Mouse (Mus musculus): Measurements from ENCODE around the gene Stmn3.

Gene Stmn3

DNA sequence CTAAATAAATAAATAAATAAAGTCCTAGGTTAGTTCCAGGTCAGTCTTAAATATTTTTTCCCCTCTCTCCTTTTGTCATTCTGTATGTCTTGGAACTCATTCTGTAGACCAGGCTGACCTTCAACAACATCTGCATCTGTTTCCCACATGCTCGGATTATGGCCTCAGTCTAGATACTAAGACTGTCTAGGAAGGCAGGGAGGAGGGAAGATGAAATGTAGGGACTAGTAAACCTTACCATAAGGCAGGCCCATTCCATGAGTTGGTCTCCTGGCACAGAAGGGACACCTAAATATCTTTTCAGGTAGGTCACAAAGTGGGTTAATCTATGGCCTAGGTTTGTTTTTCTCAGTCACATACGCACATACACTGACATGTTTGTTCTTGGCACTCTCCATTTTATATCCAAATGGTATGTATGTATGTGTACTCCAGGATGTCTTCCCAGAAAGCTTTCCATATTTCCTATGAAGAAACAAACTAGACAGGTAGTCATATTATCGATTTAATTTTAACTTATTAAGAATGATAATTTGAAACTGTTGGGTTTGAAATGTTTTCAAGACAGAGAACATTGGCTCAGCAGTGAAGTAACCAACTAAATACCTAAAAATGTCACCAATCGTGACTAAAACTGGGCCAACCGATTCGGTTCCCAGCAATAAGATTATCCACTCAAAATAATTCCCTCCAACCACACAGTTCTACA lies 27.5 kb downstream of the Stmn3 start:
- no peak for DNase-seq (ENCODE audit: low spot score in 2 of 2)

DNA sequence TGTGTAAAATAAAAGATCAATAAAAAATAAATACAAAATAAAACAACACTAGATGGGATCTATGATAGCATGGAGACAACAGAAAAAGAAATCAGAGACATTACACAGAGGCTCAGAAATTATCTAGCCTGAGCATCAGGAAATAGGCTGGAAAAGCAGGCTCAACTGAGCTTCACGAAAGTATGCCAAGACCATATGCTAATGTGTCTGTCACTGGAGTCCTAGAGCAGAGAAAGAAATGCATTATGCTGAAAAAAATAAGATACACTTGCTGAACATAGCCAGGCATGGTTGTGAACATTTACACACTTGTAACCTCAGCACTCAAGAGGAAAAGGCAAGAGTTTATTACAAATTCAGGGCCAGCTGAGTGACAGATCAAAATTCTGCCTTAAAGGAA lies 34.3 kb downstream of the Stmn3 start:
- no peak for DNase-seq (ENCODE audit: low spot score in 2 of 2)

DNA sequence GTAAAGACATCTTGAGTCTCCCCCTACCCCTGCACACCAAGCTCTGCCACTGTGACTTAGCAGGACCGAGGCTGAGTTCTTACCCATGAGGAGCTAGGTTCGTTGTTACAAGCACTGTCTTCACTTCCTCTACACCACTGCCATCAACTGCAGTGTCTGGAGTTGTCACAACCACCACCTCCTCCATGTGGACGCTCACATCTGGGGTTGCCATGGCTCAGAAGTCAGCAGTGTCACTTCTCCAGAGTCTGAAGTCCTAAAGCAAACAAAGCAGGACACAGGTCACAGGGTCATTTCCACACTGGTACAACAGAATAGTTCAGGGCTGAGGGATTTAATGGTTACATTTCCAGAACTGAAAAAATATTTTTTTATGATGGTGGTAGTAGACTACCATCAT lies 36.4 kb downstream of the Stmn3 start:
- no peak for DNase-seq (ENCODE audit: low spot score in 2 of 2)

DNA sequence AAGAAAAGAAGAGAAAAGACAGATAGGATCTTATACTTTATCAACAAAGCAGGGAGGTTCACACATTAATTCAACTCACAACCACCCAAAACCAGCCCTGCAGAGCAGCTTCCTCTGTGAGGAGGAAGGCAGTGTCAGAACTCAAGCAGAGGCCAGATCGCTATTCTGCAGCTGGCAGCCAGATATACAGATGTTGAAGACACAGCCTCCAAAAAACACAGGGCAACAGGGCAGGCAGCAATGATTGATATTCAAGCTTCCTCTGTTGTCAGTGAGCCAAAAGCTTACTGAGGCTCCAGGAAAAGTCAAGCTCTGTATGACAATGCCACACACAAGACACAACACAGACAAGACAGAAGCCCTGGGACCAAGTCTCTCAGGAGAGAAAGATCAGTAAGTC lies 37.5 kb downstream of the Stmn3 start:
- no peak for DNase-seq (ENCODE audit: low spot score in 2 of 2)

DNA sequence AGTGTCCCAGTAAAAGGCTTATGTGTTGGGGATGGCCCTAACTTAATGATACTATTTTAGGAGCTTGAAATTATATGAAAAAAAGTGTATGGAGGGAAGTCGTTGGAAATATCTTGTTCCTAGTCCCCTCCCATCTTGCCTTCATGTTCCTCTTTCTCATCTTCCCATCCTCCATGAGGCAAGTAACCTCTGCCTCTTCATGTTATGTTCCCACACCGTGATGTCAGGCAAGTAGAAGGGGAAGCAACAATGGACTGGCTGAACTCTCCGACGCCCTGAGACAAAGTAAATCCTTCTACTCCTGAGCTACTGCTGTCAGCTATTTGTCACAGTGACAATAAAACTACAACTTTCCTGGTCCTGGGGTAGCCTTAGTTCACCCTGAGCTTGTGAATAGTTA lies 39.7 kb downstream of the Stmn3 start:
- no peak for DNase-seq (ENCODE audit: low spot score in 2 of 2)

DNA sequence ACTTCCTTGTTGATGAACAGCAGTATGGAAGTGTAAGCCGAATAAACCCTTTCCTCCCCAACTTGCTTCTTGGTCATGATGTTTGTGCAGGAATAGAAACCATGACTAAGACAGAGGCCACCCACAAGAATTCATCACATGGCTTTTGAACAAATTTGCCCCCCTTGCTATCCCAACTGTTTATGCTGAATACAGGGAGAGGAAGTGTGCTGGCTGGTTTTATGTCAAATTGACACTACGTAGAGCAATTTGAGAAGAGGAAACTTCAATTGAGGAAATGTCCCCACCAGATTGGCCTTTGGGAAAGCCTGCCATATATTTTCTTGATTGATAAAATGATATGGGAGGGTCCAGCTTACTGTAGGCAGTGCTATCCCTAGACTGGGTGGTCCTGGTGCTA lies 40.5 kb downstream of the Stmn3 start:
- no peak for DNase-seq (ENCODE audit: low spot score in 2 of 2)

DNA sequence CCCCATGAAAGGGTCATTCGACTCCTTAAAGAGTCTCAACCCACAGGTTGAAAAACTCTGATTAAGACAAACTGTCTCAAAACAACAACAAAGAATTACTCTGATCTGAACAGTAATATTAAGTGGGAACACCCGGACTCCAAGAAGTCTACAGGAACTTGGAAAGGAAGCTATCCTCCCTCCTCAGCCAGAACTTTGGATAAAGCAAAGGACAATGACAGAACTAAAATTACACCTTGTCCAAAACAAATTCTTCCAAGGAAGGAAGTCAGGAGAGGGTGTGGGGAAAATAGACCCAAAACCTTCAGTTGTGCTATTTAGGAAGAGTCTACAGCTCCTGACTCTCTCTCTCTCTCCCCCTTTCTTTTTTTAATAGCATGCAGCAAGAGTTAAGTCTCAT lies 42.2 kb downstream of the Stmn3 start:
- no peak for DNase-seq (ENCODE audit: low spot score in 2 of 2)

DNA sequence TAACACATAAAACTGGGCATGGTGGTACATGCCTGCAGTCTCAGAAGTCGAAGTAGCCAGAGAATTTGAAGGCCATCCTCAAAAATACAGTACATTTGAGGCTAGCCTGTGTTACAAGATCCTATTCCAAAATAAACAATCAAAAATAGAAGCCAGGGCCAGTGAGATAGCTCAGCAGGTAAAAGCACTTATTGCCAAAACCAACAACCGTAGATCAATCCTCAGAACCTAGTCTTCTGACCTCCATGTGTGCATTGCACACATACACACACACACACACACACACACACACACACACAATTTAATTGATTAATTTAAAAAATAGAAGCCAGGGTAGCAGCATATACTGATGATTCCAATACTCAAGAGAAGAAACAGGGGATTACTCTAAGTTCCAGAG lies 47.5 kb downstream of the Stmn3 start:
- DNase-seq (ENCODE audit: low spot score in 2 of 2): no peak

Data from urinary bladder, postnatal 36 days (tissue).